Mouse (Mus musculus) liver, adult 10 weeks (tissue): ENCODE results near the gene Atm. TPM values are rescaled to one million over a fixed set of nuclear protein-coding genes. Genes with fewer than 3 reads are reported as not detected.

Experiments
- polyA plus RNA-seq: library from polyadenylated mRNA; stranded (reverse); fragments of 350-450 nt; fragmentation: Illumina TruSeq; extraction: RNeasy Lipid Tissue Mini Kit (QIAGEN cat#74804); gene quantifications from one replicate; pipeline ENCODE4 v1.2.3, GENCODE M21; 2014; ENCODE audit warnings: low read depth, low replicate concordance

Atm gene
- polyA plus RNA-seq = 2.9 TPM

DNA sequence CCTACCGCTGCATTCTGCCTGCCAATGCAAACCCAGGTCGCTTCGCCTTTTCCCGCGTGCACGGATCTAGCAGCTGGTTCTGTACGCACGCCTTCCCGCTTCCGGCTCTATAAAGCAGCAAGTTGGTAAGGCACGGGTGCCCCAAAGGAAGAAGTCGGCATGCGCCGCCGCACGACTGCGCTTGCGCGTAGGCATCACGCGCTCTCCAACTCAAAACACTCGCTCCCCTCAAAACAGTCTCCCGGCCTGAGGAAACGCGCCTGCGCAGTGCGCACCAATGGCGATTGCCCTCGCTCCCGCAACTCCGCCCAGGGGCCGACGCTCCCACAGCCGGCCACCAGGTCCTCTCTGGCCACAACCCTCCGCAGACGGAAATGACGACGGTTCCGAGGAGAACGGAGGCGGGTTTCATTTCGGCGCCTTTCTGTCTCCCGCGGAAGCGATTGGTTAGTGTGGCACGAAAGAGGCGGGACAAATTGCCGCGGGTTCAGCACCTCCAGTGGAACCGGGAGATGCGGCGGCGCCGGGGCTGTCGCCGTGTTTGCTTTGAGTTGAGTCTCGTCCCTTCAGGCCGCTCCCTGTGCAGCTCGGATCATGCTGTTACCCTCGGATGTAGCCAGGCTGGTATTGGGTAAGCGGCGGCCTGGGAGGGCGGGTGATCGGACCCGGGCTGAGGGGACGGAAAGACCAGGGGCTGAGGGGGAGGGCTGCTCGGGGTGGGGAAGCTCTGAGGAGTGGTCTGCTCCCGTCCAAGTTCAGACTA, at the start of gene Atm, which contains the start of gene Npat:
Atm (minus strand) TSS at position 183 of the 763 bp plus-strand sequence.
Npat (plus strand) TSS at position 490 of the 763 bp plus-strand sequence.

DNA sequence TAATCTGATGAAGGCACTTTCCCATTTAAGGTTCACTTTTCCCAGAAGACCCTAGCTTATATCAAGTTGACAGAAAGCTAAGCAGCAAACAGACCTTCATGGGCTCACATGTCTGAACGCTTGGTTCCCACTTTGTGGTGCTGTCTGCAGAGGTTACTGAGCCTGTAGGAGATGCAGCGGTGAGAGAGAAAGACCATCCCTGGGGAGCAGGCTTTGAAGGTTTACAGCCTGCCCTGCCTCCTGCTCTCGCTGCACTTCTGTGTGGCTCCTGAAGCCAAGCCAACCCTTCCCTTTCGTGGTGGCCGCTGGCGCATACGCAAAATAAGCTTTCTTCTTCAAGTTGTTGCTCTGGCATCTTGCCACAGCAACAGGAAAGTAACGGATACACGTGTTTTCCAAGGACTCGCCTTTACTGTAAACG, 134.2 kb downstream of the Atm start, which contains the start of gene 4930550C14Rik:
4930550C14Rik (plus strand) TSS at position 35 of the 421 bp plus-strand sequence.

Other genes with a start within 250 kb of the Atm start
- 5.7 TPM for gene Exph5, start 235.1 kb downstream of the Atm start, polyA plus RNA-seq
- gene Kdelc2, start 152.7 kb downstream of the Atm start, polyA plus RNA-seq = 7.4 TPM
- not detected for gene 4930550C14Rik, start 134.4 kb downstream of the Atm start, polyA plus RNA-seq
- 5.2 TPM for gene Npat, start 307 bp upstream of the Atm start, polyA plus RNA-seq
- 272 TPM for gene Acat1, start 73.6 kb upstream of the Atm start, polyA plus RNA-seq
- 26.4 TPM for gene Cul5, start 133.3 kb upstream of the Atm start, polyA plus RNA-seq
- 0.82 TPM for gene Rab39, start 169.5 kb upstream of the Atm start, polyA plus RNA-seq
- not detected for gene Slc35f2, start 234.8 kb upstream of the Atm start, polyA plus RNA-seq